Comparison of ENCODE assay signal across 9 mouse cellular contexts in genomic region chr19:46477432-46477845, GRCm38 (mm10). TPM values are rescaled to one million over a fixed set of nuclear protein-coding genes. Genes with fewer than 3 reads are reported as not detected.
DNase-seq lines count a peak whose midpoint lies in the region; ATAC-seq and TF ChIP-seq lines count a peak whose summit lies in the region.
"Had no signal": no experiment of that assay in that cellular context is flagged by ENCODE, and none has a peak within 500 bp of the region (broad histone marks: within the 10 kb centered on the region; RNA-seq: fewer than 3 reads in every experiment).

No protein-coding gene starts in this region.

- no peaks in the 10 kb centered on the region for H3K27me3 ChIP-seq in heart, adult 2 months (ENCODE audit: control insufficient read depth, insufficient read depth, low read length)
- H3K27me3 ChIP-seq in heart, embryonic 12.5 days (replicated peaks) = no peaks in the 10 kb centered on the region
- no peaks in the 10 kb centered on the region for H3K27me3 ChIP-seq in neural tube, embryonic 13.5 days
- H3K27me3 ChIP-seq in hindbrain, embryonic 14.5 days (ENCODE audit: control insufficient read depth, insufficient read depth, low read length) = no peaks in the 10 kb centered on the region
- no peaks in the 10 kb centered on the region for H3K27me3 ChIP-seq in stomach, embryonic 16.5 days (ENCODE audit: control insufficient read depth, insufficient read depth, low read length)
- H3K27me3 ChIP-seq in cerebellum, adult 2 months (ENCODE audit: control insufficient read depth, insufficient read depth, low read length) = no peaks in the 10 kb centered on the region
- H3K27me3 ChIP-seq: limb, embryonic 12.5 days had no signal

- no peak for TF ChIP-seq CTCF in heart, adult 2 months (IDR thresholded peaks at IDR 0.05)
- no peak for TF ChIP-seq CTCF in cerebellum, adult 2 months (IDR thresholded peaks at IDR 0.05; ENCODE audit: borderline replicate concordance, insufficient read depth, low read depth, low read length)

- H3K4me3 ChIP-seq in heart, adult 2 months = no peak overlapping the region
- H3K4me3 ChIP-seq in heart, embryonic 12.5 days = no peak overlapping the region
- H3K4me3 ChIP-seq in neural tube, embryonic 13.5 days = no peak overlapping the region
- no peak overlapping the region for H3K4me3 ChIP-seq in hindbrain, embryonic 14.5 days (replicated peaks; ENCODE audit: low read length)
- H3K4me3 ChIP-seq in stomach, embryonic 16.5 days (replicated peaks; ENCODE audit: low read length) = no peak overlapping the region
- H3K4me3 ChIP-seq in cerebellum, adult 2 months (replicated peaks; ENCODE audit: insufficient read depth, low read depth, low read length) = no peak overlapping the region
- H3K4me3 ChIP-seq: limb, embryonic 12.5 days had no signal

- H3K9me3 ChIP-seq in heart, embryonic 12.5 days (replicated peaks) = no peaks in the 10 kb centered on the region
- H3K9me3 ChIP-seq in neural tube, embryonic 13.5 days = no peaks in the 10 kb centered on the region
- H3K9me3 ChIP-seq in hindbrain, embryonic 14.5 days (ENCODE audit: control insufficient read depth, low read length) = no peaks in the 10 kb centered on the region
- H3K9me3 ChIP-seq in stomach, embryonic 16.5 days (replicated peaks; ENCODE audit: control insufficient read depth, low read length) = no peaks in the 10 kb centered on the region
- H3K9me3 ChIP-seq: limb, embryonic 12.5 days had no signal

- TF ChIP-seq POLR2A in heart, adult 2 months (IDR thresholded peaks at IDR 0.05; ENCODE audit: insufficient read depth, low read depth, low read length) = no peak
- no peak for TF ChIP-seq POLR2A in cerebellum, adult 2 months (IDR thresholded peaks at IDR 0.05; ENCODE audit: borderline replicate concordance, insufficient read depth, low read length)

- peaks cover 29% of the 10 kb centered on the region for H3K4me1 ChIP-seq in heart, adult 2 months (ENCODE audit: control insufficient read depth, insufficient read depth, low read length)
- peaks cover 57% of the 10 kb centered on the region for H3K4me1 ChIP-seq in heart, embryonic 12.5 days (replicated peaks)
- peaks cover 43% of the 10 kb centered on the region for H3K4me1 ChIP-seq in neural tube, embryonic 13.5 days (replicated peaks)
- peaks cover 33% of the 10 kb centered on the region for H3K4me1 ChIP-seq in hindbrain, embryonic 14.5 days (replicated peaks; ENCODE audit: control insufficient read depth, insufficient read depth, low read length)
- peaks cover 50% of the 10 kb centered on the region for H3K4me1 ChIP-seq in stomach, embryonic 16.5 days (ENCODE audit: control insufficient read depth, insufficient read depth, low read length)
- H3K4me1 ChIP-seq in cerebellum, adult 2 months (ENCODE audit: control insufficient read depth, insufficient read depth, low read length) = peaks cover 4% of the 10 kb centered on the region

- no peaks in the 10 kb centered on the region for H3K79me2 ChIP-seq in heart, adult 2 months (replicated peaks; ENCODE audit: control insufficient read depth, insufficient read depth, low read length)

- 0 out of 2 replicates have a peak, but pooled peaks have one; percentile 37 for TF ChIP-seq EP300 in heart, adult 2 months (IDR thresholded peaks at IDR 0.05; ENCODE audit: insufficient read depth, low read depth, low read length)

- no peaks in the 10 kb centered on the region for H3K36me3 ChIP-seq in heart, adult 2 months (ENCODE audit: control insufficient read depth, insufficient read depth, low read length)
- peaks cover 51% of the 10 kb centered on the region for H3K36me3 ChIP-seq in heart, embryonic 12.5 days
- H3K36me3 ChIP-seq in neural tube, embryonic 13.5 days = peaks cover 64% of the 10 kb centered on the region
- peaks cover 39% of the 10 kb centered on the region; the same call in 1 of the 2 replicates for H3K36me3 ChIP-seq in hindbrain, embryonic 14.5 days (replicated peaks; ENCODE audit: control insufficient read depth, insufficient read depth)
- no peaks in the 10 kb centered on the region for H3K36me3 ChIP-seq in stomach, embryonic 16.5 days (ENCODE audit: control insufficient read depth, insufficient read depth, low read length)

- ATAC-seq in heart, embryonic 12.5 days (ENCODE audit: insufficient number of reproducible peaks, low FRiP score) = no peak
- ATAC-seq in neural tube, embryonic 13.5 days (ENCODE audit: low read depth) = peak; percentile 23; the same call in 1 of the 2 replicates
- ATAC-seq in hindbrain, embryonic 14.5 days (ENCODE audit: low FRiP score) = peak; percentile 56; the same call in 1 of the 2 replicates
- ATAC-seq in stomach, embryonic 16.5 days (ENCODE audit: insufficient read depth, low FRiP score) = no peak

- 50% methylated on average over 10 of the region's 10 CpGs for WGBS in heart, adult 2 months
- 48% methylated on average over 10 of the region's 10 CpGs for WGBS in heart, embryonic 12.5 days
- 27% methylated on average over 10 of the region's 10 CpGs for WGBS in neural tube, embryonic 13.5 days
- 29% methylated on average over 10 of the region's 10 CpGs for WGBS in hindbrain, embryonic 14.5 days
- 45% methylated on average over 10 of the region's 10 CpGs for WGBS in stomach, embryonic 16.5 days
- 44% methylated on average over 10 of the region's 10 CpGs for WGBS in cerebellum, adult 2 months

- peak overlapping the region; percentile 76 for H3K27ac ChIP-seq in heart, adult 2 months
- no peak overlapping the region for H3K27ac ChIP-seq in heart, embryonic 12.5 days (ENCODE audit: poor library complexity, severe bottlenecking)
- peak overlapping the region; percentile 62; the same call in 1 of the 2 replicates for H3K27ac ChIP-seq in neural tube, embryonic 13.5 days (replicated peaks)
- peak overlapping the region; percentile 52; the same call in 1 of the 2 replicates for H3K27ac ChIP-seq in hindbrain, embryonic 14.5 days
- peak overlapping the region; percentile 89; the same call in 1 of the 2 replicates for H3K27ac ChIP-seq in stomach, embryonic 16.5 days (ENCODE audit: low read length)
- H3K27ac ChIP-seq in cerebellum, adult 2 months (ENCODE audit: insufficient read depth, low read length) = no peak overlapping the region
- H3K27ac ChIP-seq: limb, embryonic 12.5 days had no signal

- peak; percentile 58 to 62 for DNase-seq in heart, adult 2 months
- no peak for DNase-seq in neural tube, embryonic 10.5 days (ENCODE audit: extremely low spot score, low spot score)
- no peak for DNase-seq in hindbrain, embryonic 14.5 days (ENCODE audit: low spot score)
- DNase-seq in cerebellum, adult 2 months = no peak
- no peak for DNase-seq in cerebellum, adult 9-10 months

- intact Hi-C loops in heart, adult 2 months (cut with DNase I) = no loop called here

- no peak overlapping the region for H3K4me2 ChIP-seq in heart, embryonic 12.5 days
- no peak overlapping the region for H3K4me2 ChIP-seq in neural tube, embryonic 13.5 days
- H3K4me2 ChIP-seq in hindbrain, embryonic 14.5 days (replicated peaks) = no peak overlapping the region
- H3K4me2 ChIP-seq in stomach, embryonic 16.5 days (ENCODE audit: low read depth, low read length) = no peak overlapping the region
- H3K4me2 ChIP-seq: limb, embryonic 12.5 days had no signal

- no peak overlapping the region for H3K9ac ChIP-seq in heart, adult 2 months (ENCODE audit: low read depth, low read length)
- H3K9ac ChIP-seq in heart, embryonic 12.5 days = no peak overlapping the region
- no peak overlapping the region for H3K9ac ChIP-seq in neural tube, embryonic 13.5 days
- H3K9ac ChIP-seq in hindbrain, embryonic 14.5 days = no peak overlapping the region
- no peak overlapping the region for H3K9ac ChIP-seq in stomach, embryonic 16.5 days (ENCODE audit: low read length)
- H3K9ac ChIP-seq: limb, embryonic 12.5 days had no signal

RNA-seq across cellular contexts. Expression of gene Trim8, which starts 24.1 kb away (rescaled TPM):
- 10 to 100 TPM; 39.2 to 39.8 TPM for total RNA-seq in heart, adult 2 months (2021)
- 17.2 and 24.1 TPM in 2 replicates for polyA plus RNA-seq in heart, adult 2 months (2012; rRNA removed)
- polyA plus RNA-seq in heart, embryonic 12.5 days (2016; fragmentation: Nextera tagmentation; extraction: Ambion mirVana) = 24.1 and 24.2 TPM in 2 replicates
- 26.5 and 30.4 TPM in 2 replicates for polyA plus RNA-seq in neural tube, embryonic 13.5 days (2015; fragmentation: Nextera tagmentation; extraction: Ambion mirVana)
- polyA plus RNA-seq in hindbrain, embryonic 14.5 days (2014; fragmentation: Nextera tagmentation; extraction: Ambion mirVana) = 37.5 and 39.4 TPM in 2 replicates
- 11.8 and 16.2 TPM in 2 replicates for polyA plus RNA-seq in stomach, embryonic 16.5 days (2015; fragmentation: Nextera tagmentation; extraction: Ambion mirVana)
- polyA plus RNA-seq in cerebellum, adult 2 months (2012; rRNA removed) = 40.3 and 43.4 TPM in 2 replicates

Comparison
In these comparisons a context has a peak if more than half of its experiments do, and no peak if none do; other contexts are left out.
1. H3K27ac ChIP-seq: peak in heart, adult 2 months (single experiment), neural tube, embryonic 13.5 days (single experiment), hindbrain, embryonic 14.5 days (single experiment) and stomach, embryonic 16.5 days (single experiment); none in heart, embryonic 12.5 days (single experiment) and cerebellum, adult 2 months (single experiment).
2. DNase-seq: peak in heart, adult 2 months (2 of 2); none in neural tube, embryonic 10.5 days (single experiment), hindbrain, embryonic 14.5 days (single experiment), cerebellum, adult 2 months (0 of 2) and cerebellum, adult 9-10 months (single experiment).
3. ATAC-seq: peak in neural tube, embryonic 13.5 days (single experiment) and hindbrain, embryonic 14.5 days (single experiment); none in heart, embryonic 12.5 days (single experiment) and stomach, embryonic 16.5 days (single experiment).